Mouse (Mus musculus) neural tube, postnatal 0 days (tissue): ENCODE results near the gene Gucy2c. TPM values are rescaled to one million over a fixed set of nuclear protein-coding genes. Genes with fewer than 3 reads are reported as not detected.

Experiments used
- microRNA-seq: library from miRNA; unstranded; fragments of <30 nt; microRNA quantifications from one replicate; pipeline ENCODE4, GENCODE M21; 2016
- polyA plus RNA-seq: library from polyadenylated mRNA; unstranded; fragments of >200 nt; fragmentation: Nextera tagmentation; extraction: Ambion mirVana; gene quantifications from 2 replicates; pipeline ENCODE4 v1.2.1, GENCODE M21; 2015

Gucy2c gene
- 0.32 and 0.34 TPM in 2 replicates for polyA plus RNA-seq

GRCm38 (mm10) chr6:136781377-136781986, at the start of gene Gucy2c:
Gene Gucy2c (minus strand): TSS chr6:136781765.

DNA sequence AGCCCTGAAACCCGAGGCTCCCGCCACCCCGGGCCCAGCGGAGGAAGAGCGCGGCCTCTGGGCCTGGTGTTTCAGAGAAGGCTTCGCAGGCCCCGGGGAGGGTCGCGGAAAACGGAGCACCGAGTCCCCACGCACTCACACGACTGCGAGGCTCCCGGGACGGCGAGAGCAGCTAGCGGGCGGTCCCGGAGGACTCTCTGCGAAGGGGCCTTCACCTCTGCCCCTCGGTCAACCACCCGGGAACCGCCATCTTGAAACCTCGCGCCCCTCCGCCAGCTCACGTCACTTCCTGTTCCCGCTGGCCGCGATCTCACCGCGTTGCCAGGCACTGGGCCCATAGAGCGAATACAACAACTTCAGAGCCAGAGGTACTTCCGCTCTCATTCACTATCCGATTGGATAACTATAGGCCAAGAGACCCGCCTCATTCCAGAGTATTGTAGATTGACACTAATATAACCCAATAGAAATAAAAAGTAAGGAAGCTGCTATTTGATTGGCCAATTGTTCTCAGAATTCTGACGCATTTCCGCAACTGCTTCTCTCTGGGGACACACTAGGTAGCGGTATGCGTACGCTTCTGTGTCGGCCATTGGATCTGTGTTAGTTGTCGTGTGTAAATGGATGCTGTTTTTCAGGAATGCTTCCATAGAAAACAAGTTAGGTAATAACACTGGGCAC, 46.5 kb upstream of the Gucy2c start, which contains the start of gene Wbp11:
Gene Wbp11, minus strand, starts transcription at position 353 of the 681 bp plus-strand sequence.

GRCm38 (mm10) chr6:136827516-136827880, 45.9 kb upstream of the Gucy2c start, which contains the start of gene BC049715:
Gene BC049715 (plus strand): TSS chr6:136827626.

GRCm38 (mm10) chr6:136808014-136808417, 26.5 kb upstream of the Gucy2c start, which contains the start of gene H2afj:
Gene H2afj (plus strand): TSS chr6:136808244.

GRCm38 (mm10) chr6:136803739-136804633, 22.4 kb upstream of the Gucy2c start, which contains the start of gene Hist4h4:
Gene Hist4h4 (minus strand): TSS chr6:136804415.

DNA sequence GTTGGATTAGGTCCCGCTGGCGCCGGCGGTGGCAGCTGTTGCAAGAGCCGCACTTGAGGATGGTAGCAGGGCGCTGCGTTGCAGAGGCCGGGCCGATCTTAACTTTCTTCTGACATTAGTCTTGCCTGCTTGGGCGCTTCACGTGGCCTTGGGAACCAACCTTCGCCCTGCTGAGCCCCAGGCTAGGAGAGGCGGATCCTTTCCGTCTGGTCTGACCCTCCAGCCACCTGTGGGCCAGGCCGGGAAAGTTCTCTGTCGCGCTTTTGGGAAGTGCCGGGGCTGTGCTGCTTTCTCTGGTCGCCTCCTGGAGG, 119.9 kb downstream of the Gucy2c start, which contains the start of gene Plbd1:
Gene Plbd1, minus strand, starts transcription at position 223 of the 311 bp plus-strand sequence.

Small RNAs within 50 kb of the gene (microRNA-seq; reads per million reads assigned to microRNA genes)
- not detected for gene Gm44364

Other genes with a start within 250 kb of the Gucy2c start
- gene Plbd1, start 119.8 kb downstream of the Gucy2c start, polyA plus RNA-seq: 0.43 and 0.53 TPM in 2 replicates
- gene Hist4h4, start 22.6 kb upstream of the Gucy2c start, polyA plus RNA-seq: 0.36 and 0.41 TPM in 2 replicates
- 111 and 122 TPM in 2 replicates for gene H2afj, start 26.5 kb upstream of the Gucy2c start, polyA plus RNA-seq
- 1.8 and 2.0 TPM in 2 replicates for gene BC049715, start 45.9 kb upstream of the Gucy2c start, polyA plus RNA-seq
- gene Wbp11, start 46.5 kb upstream of the Gucy2c start, polyA plus RNA-seq: 66.2 and 67.4 TPM in 2 replicates
- gene Smco3, start 53.7 kb upstream of the Gucy2c start, polyA plus RNA-seq: 5.6 and 5.7 TPM in 2 replicates
- gene Art4, start 76.0 kb upstream of the Gucy2c start, polyA plus RNA-seq: 0.19 and 0.20 TPM in 2 replicates
- 92.1 and 133 TPM in 2 replicates for gene Mgp, start 94.1 kb upstream of the Gucy2c start, polyA plus RNA-seq
- gene Erp27, start 140.4 kb upstream of the Gucy2c start, polyA plus RNA-seq: 0.19 and 0.23 TPM in 2 replicates
- gene Pde6h, start 142.1 kb upstream of the Gucy2c start, polyA plus RNA-seq: 0.32 and 0.52 TPM in 2 replicates
- gene Arhgdib, start 160.1 kb upstream of the Gucy2c start, polyA plus RNA-seq: 19.3 and 20.8 TPM in 2 replicates